Mouse (Mus musculus) thymus, adult 2 months (tissue): Measurements from ENCODE around the gene Rab8a.

Experiments used
- CTCF ChIP-seq: fragments of 200-500 bp; IDR thresholded peaks from 2 replicates; pipeline ENCODE4 v1.5.1; 2012; ENCODE audit warnings: mild to moderate bottlenecking, control low read depth, low read length, moderate library complexity, borderline replicate concordance; ENCODE audit not compliant: control insufficient read depth, poor library complexity, insufficient read depth; ENCODE audit errors: extremely low read depth
- POLR2A ChIP-seq: fragments of 200-500 bp; IDR thresholded peaks from 2 replicates; pipeline ENCODE4 v1.6.1; 2012; ENCODE audit warnings: mild to moderate bottlenecking, low read length, control low read depth, moderate library complexity; ENCODE audit not compliant: control insufficient read depth, poor library complexity, insufficient read depth; ENCODE audit errors: extremely low read depth

- no peak for TF ChIP-seq CTCF
- TF ChIP-seq POLR2A = no peak
Observed at GRCm38 (mm10) chr8:72149056-72149455, 11.9 kb upstream of the Rab8a start.
